Mouse (Mus musculus) lung, adult 2 months (tissue): ENCODE measurements at regions not wholly inside any gene's neighbourhood (a gene's known extent, or its start where the extent isn't known, plus 50 kb on each side); places are given as distances from the start of the nearest gene placed in this dataset.

ENCODE experiments used
- DNase-seq: peaks from one replicate; pipeline ENCODE4 v3.0.0; 2022
- H3K4me1 ChIP-seq: fragments of 200-500 bp; 2 replicates; pipeline ENCODE4 v1.6.1; 2011; ENCODE audit warnings: low read length; ENCODE audit not compliant: control insufficient read depth, insufficient read depth
- H3K4me3 ChIP-seq: fragments of 200-500 bp; replicated peaks from 2 replicates; pipeline ENCODE3; 2011; ENCODE audit warnings: low read depth, mild to moderate bottlenecking, control low read depth, low read length; ENCODE audit errors: extremely low read depth
- CTCF ChIP-seq: fragments of 200-500 bp; IDR thresholded peaks from 2 replicates; pipeline ENCODE4 v1.5.1; 2011; ENCODE audit warnings: mild to moderate bottlenecking, low read length, control low read depth; ENCODE audit not compliant: insufficient read depth
- POLR2A ChIP-seq: fragments of 200-500 bp; IDR thresholded peaks from 2 replicates; pipeline ENCODE4 v1.6.1; 2011; ENCODE audit warnings: low read depth, mild to moderate bottlenecking, control low read depth, low read length, borderline replicate concordance; ENCODE audit errors: extremely low read depth
- WGBS: fragments of 180-500 bp; shearing (Covaris S2); methylation state at CpG from one replicate; pipeline ENCODE4 v1.1.7; 2018; 5-methylcytosine and 5-hydroxymethylcytosine counted together

- 81% methylated on average over 5 of the region's 5 CpGs for WGBS
- Histone ChIP-seq H3K4me1 (no peaks in the 10 kb centered on the region), H3K4me3 (no peak overlapping the region)
- TF ChIP-seq CTCF (no peak), POLR2A (no peak)
- no peak for DNase-seq
Measured at GRCm38 (mm10) chr3:147246141-147246540, 394.0 kb downstream of the Ttll7 start.

- TF ChIP-seq POLR2A (no peak), CTCF (no peak)
- no peaks in the 10 kb centered on the region for H3K4me1 ChIP-seq
- 85% methylated on average over 1 of the region's 1 CpGs for WGBS
- no peak for DNase-seq
- no peak overlapping the region for H3K4me3 ChIP-seq
Measured at GRCm38 (mm10) chr3:147249466-147249865, 397.3 kb downstream of the Ttll7 start.

GRCm38 (mm10) chr3:147249906-147250305 is 397.7 kb downstream of the Ttll7 start:
- Histone ChIP-seq H3K4me3 (no peak overlapping the region), H3K4me1 (no peaks in the 10 kb centered on the region)
- no peak for DNase-seq
- TF ChIP-seq POLR2A (no peak), CTCF (no peak)
- 89% methylated on average over 2 of the region's 2 CpGs for WGBS

GRCm38 (mm10) chr3:147252226-147252788 is 400.1 kb downstream of the Ttll7 start:
- TF ChIP-seq CTCF = no peak
- no peak for TF ChIP-seq POLR2A
- 85% methylated on average over 4 of the region's 4 CpGs for WGBS

GRCm38 (mm10) chr3:147252812-147253211 is 400.6 kb downstream of the Ttll7 start:
- 71% methylated on average over 6 of the region's 6 CpGs for WGBS
- H3K4me3 ChIP-seq = no peak overlapping the region
- TF ChIP-seq CTCF (no peak), POLR2A (no peak)
- DNase-seq = no peak
- no peaks in the 10 kb centered on the region for H3K4me1 ChIP-seq

More at GRCm38 (mm10) chr3:147252226-147252788, 400.1 kb downstream of the Ttll7 start:
- no peak for DNase-seq
- Histone ChIP-seq H3K4me3 (no peak overlapping the region), H3K4me1 (no peaks in the 10 kb centered on the region)

- WGBS = 67% methylated on average over 5 of the region's 5 CpGs
- DNase-seq = no peak
Measured at GRCm38 (mm10) chr3:147254454-147254853, 402.3 kb downstream of the Ttll7 start.

GRCm38 (mm10) chr3:147260958-147261595 is 408.9 kb downstream of the Ttll7 start:
- no peak overlapping the region for H3K4me3 ChIP-seq
- WGBS = 59% methylated on average over 10 of the region's 10 CpGs
- DNase-seq = no peak
- TF ChIP-seq CTCF = no peak
- no peak for TF ChIP-seq POLR2A
- no peaks in the 10 kb centered on the region for H3K4me1 ChIP-seq

More at GRCm38 (mm10) chr3:147254454-147254853, 402.3 kb downstream of the Ttll7 start:
- H3K4me1 ChIP-seq = no peaks in the 10 kb centered on the region
- TF ChIP-seq CTCF (no peak), POLR2A (no peak)
- no peak overlapping the region for H3K4me3 ChIP-seq

GRCm38 (mm10) chr3:147266556-147266955 is 414.4 kb downstream of the Ttll7 start:
- WGBS = 48% methylated on average over 5 of the region's 5 CpGs
- TF ChIP-seq CTCF (no peak), POLR2A (no peak)
- no peaks in the 10 kb centered on the region for H3K4me1 ChIP-seq
- no peak overlapping the region for H3K4me3 ChIP-seq
- no peak for DNase-seq

GRCm38 (mm10) chr3:147273446-147273845 is 421.3 kb downstream of the Ttll7 start:
- H3K4me1 ChIP-seq = no peaks in the 10 kb centered on the region
- TF ChIP-seq CTCF (no peak), POLR2A (no peak)
- WGBS = 72% methylated on average over 3 of the region's 3 CpGs
- no peak for DNase-seq
- H3K4me3 ChIP-seq = no peak overlapping the region

- DNase-seq = no peak
- no peak for TF ChIP-seq CTCF
- no peak for TF ChIP-seq POLR2A
- no peaks in the 10 kb centered on the region for H3K4me1 ChIP-seq
- H3K4me3 ChIP-seq = no peak overlapping the region
Measured at GRCm38 (mm10) chr3:147278602-147279001, 426.4 kb downstream of the Ttll7 start.
